Mouse (Mus musculus) stomach, embryonic 14.5 days (tissue): ENCODE measurements at regions not wholly inside any gene's neighbourhood (a gene's known extent, or its start where the extent isn't known, plus 50 kb on each side); places are given as distances from the start of the nearest gene placed in this dataset.

Experiments used
- ATAC-seq: fragments of 200-750 bp; cut with Nextera tagmentation; 2 replicates; pipeline ENCODE4 v1.8.0; 2017; ENCODE audit warnings: low read depth, moderate TSS enrichment; ENCODE audit not compliant: insufficient number of reproducible peaks, insufficient read depth, low FRiP score
- H3K27ac ChIP-seq: fragments of 300-500 bp; sonication (generic); 2 replicates; pipeline ENCODE4 v1.5.1; 2014; ENCODE audit warnings: mild to moderate bottlenecking, low read length, moderate library complexity, mixed read lengths
- H3K27me3 ChIP-seq: fragments of 300-500 bp; sonication (generic); 2 replicates; pipeline ENCODE4 v1.6.1; 2014; ENCODE audit warnings: low read length, control low read depth, mixed read lengths; ENCODE audit not compliant: control insufficient read depth, insufficient read depth
- H3K36me3 ChIP-seq: fragments of 300-500 bp; sonication (generic); 2 replicates; pipeline ENCODE4 v1.6.1; 2014; ENCODE audit warnings: mild to moderate bottlenecking, control low read depth, low read length, moderate library complexity, mixed read lengths; ENCODE audit not compliant: control insufficient read depth, insufficient read depth
- H3K4me1 ChIP-seq: fragments of 300-500 bp; sonication (generic); 2 replicates; pipeline ENCODE4 v1.6.1; 2014; ENCODE audit warnings: low read length, control low read depth, mixed read lengths; ENCODE audit not compliant: control insufficient read depth, insufficient read depth
- H3K4me2 ChIP-seq: fragments of 300-500 bp; sonication (generic); replicated peaks from 2 replicates; pipeline ENCODE4 v1.6.1; 2014; ENCODE audit warnings: low read depth, low read length, control low read depth
- H3K4me3 ChIP-seq: fragments of 300-500 bp; sonication (generic); 2 replicates; pipeline ENCODE4 v1.5.1; 2014; ENCODE audit warnings: low read depth, low read length, control low read depth
- H3K9ac ChIP-seq: fragments of 300-500 bp; sonication (generic); replicated peaks from 2 replicates; pipeline ENCODE4 v1.6.1; 2014; ENCODE audit warnings: low read depth, mild to moderate bottlenecking, control low read depth, low read length, moderate library complexity, mixed read lengths
- H3K9me3 ChIP-seq: fragments of 300-500 bp; sonication (generic); 2 replicates; pipeline ENCODE4 v1.6.1; 2016; ENCODE audit warnings: low read depth, low read length, control low read depth; ENCODE audit not compliant: control insufficient read depth
- WGBS: fragments of 180-500 bp; shearing (Covaris S2); extraction: QIAGEN DNeasy Blood & Tissue Kit; methylation state at CpG from one replicate; pipeline ENCODE4 v1.1.7; 2014; 5-methylcytosine and 5-hydroxymethylcytosine counted together

GRCm38 (mm10) chr17:83164728-83165127, 50.4 kb upstream of the Pkdcc start:
- H3K36me3 ChIP-seq, result no peaks in the 10 kb centered on the region
- no peak overlapping the region for H3K4me3 ChIP-seq
- peaks cover 15% of the 10 kb centered on the region for H3K4me1 ChIP-seq
- H3K27me3 ChIP-seq, result no peaks in the 10 kb centered on the region
- H3K9me3 ChIP-seq, result no peaks in the 10 kb centered on the region
- H3K27ac ChIP-seq, result no peak overlapping the region
- WGBS, result 12% methylated on average over 4 of the region's 4 CpGs
- H3K9ac ChIP-seq, result no peak overlapping the region
- H3K4me2 ChIP-seq, result no peak overlapping the region
- ATAC-seq, result no peak

GRCm38 (mm10) chr17:83165140-83165539, 50.0 kb upstream of the Pkdcc start:
- WGBS, result 35% methylated on average over 4 of the region's 4 CpGs
- H3K36me3 ChIP-seq, result no peaks in the 10 kb centered on the region
- H3K9me3 ChIP-seq, result no peaks in the 10 kb centered on the region
- H3K4me1 ChIP-seq, result peaks cover 15% of the 10 kb centered on the region
- H3K27ac ChIP-seq, result no peak overlapping the region
- no peak; the same call in 1 of the 2 replicates for ATAC-seq
- H3K4me2 ChIP-seq, result no peak overlapping the region
- no peaks in the 10 kb centered on the region for H3K27me3 ChIP-seq
- H3K4me3 ChIP-seq, result no peak overlapping the region
- H3K9ac ChIP-seq, result no peak overlapping the region
